Mouse (Mus musculus) brain, embryonic 14.5 days (tissue): ENCODE measurements at regions not wholly inside any gene's neighbourhood (a gene's known extent, or its start where the extent isn't known, plus 50 kb on each side); places are given as distances from the start of the nearest gene placed in this dataset.

Experiments
- CTCF ChIP-seq: fragments of 200-500 bp; IDR thresholded peaks from 2 replicates; pipeline ENCODE4 v1.5.1; 2012; ENCODE audit warnings: inconsistent platforms, mild to moderate bottlenecking, moderate library complexity, borderline replicate concordance; ENCODE audit not compliant: insufficient read depth, insufficient read length; ENCODE audit errors: extremely low read depth
- POLR2A ChIP-seq: fragments of 200-500 bp; IDR thresholded peaks from 2 replicates; pipeline ENCODE4 v1.6.1; 2012; ENCODE audit warnings: mild to moderate bottlenecking, inconsistent platforms, borderline replicate concordance; ENCODE audit not compliant: poor library complexity, insufficient read depth, insufficient read length, severe bottlenecking; ENCODE audit errors: extremely low read depth

- TF ChIP-seq CTCF, result no peak
- TF ChIP-seq POLR2A, result no peak
These were observed 120.6 kb downstream of the Qpct start for GRCm38 (mm10) chr17:79172328-79172727.
